Comparison of ENCODE assay signal across 8 mouse cellular contexts in the genomic region with DNA sequence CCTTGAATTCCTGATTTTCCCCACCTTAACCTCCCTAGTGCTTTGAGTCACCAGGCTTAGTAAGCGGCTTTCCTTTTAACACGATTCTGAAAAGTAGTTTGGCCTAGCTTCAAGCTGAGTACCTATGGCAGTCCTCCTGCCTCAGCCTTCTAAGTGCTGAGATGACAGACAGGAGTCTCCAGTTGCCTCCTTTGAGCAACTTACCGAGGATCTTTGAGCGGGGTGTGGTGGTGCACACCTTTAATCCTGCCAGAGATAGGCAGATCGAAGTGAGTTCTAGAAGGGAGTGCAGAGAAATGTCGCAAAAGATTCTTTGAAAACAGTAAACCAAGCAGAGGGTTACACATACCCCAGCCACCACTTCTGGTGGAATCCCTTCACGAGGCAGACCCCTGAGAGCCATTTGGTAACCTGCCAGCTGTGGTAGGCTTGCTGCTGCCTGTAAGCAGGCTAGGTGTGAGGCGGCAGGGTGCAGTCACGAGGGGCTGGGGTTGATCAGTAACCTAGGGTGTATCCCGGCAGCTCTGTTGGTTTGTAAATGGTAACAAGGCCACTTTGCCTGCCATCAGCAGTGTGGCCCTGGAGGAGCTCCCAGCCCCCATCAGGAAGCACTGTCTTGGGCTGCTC. TPM values are rescaled to one million over a fixed set of nuclear protein-coding genes. Genes with fewer than 3 reads are reported as not detected.
DNase-seq lines count a peak whose midpoint lies in the region; ATAC-seq and TF ChIP-seq lines count a peak whose summit lies in the region.

No protein-coding gene starts in this region.

- H3K4me3 ChIP-seq in heart, adult 2 months: peak overlapping the region; percentile 97
- H3K4me3 ChIP-seq in forebrain, embryonic 14.5 days (ENCODE audit: low read depth, low read length): peak overlapping the region; percentile 97
- H3K4me3 ChIP-seq in kidney, postnatal 0 days (replicated peaks; ENCODE audit: low read depth, low read length): peak overlapping the region; percentile 96
- peak overlapping the region; percentile 100 for H3K4me3 ChIP-seq in midbrain, embryonic 11.5 days (ENCODE audit: low read depth, low read length)

- H3K79me2 ChIP-seq in heart, adult 2 months (replicated peaks; ENCODE audit: control insufficient read depth, insufficient read depth, low read length): peaks cover 7% of the 10 kb centered on the region

- ATAC-seq in forebrain, embryonic 14.5 days: no peak
- 0 out of 2 replicates have a peak, but pooled peaks have one; percentile 2 for ATAC-seq in kidney, postnatal 0 days (replicated peaks; ENCODE audit: low FRiP score, low read depth)
- no peak for ATAC-seq in midbrain, embryonic 11.5 days (ENCODE audit: low FRiP score)

- peak overlapping the region; percentile 82 for H3K4me2 ChIP-seq in forebrain, embryonic 14.5 days (ENCODE audit: low read length)
- peak overlapping the region; percentile 91 for H3K4me2 ChIP-seq in kidney, postnatal 0 days (ENCODE audit: low read length)
- H3K4me2 ChIP-seq in midbrain, embryonic 11.5 days: peak overlapping the region; percentile 97

- H3K9ac ChIP-seq in heart, adult 2 months (ENCODE audit: low read depth, low read length): peak overlapping the region; percentile 85
- H3K9ac ChIP-seq in forebrain, embryonic 14.5 days (ENCODE audit: low read length): peak overlapping the region; percentile 94
- H3K9ac ChIP-seq in kidney, postnatal 0 days (ENCODE audit: low read depth, low read length): peak overlapping the region; percentile 99
- peak overlapping the region; percentile 100 for H3K9ac ChIP-seq in midbrain, embryonic 11.5 days (ENCODE audit: low read length)

- H3K27ac ChIP-seq in heart, adult 2 months: peak overlapping the region; percentile 99
- no peak overlapping the region for H3K27ac ChIP-seq in forebrain, embryonic 14.5 days (ENCODE audit: low read depth, low read length)
- peak overlapping the region; percentile 99 for H3K27ac ChIP-seq in kidney, postnatal 0 days
- H3K27ac ChIP-seq in midbrain, embryonic 11.5 days (ENCODE audit: low read depth, low read length): no peak overlapping the region

- no peak for TF ChIP-seq EP300 in heart, adult 2 months (IDR thresholded peaks at IDR 0.05; ENCODE audit: insufficient read depth, low read depth, low read length)

- H3K4me1 ChIP-seq in heart, adult 2 months (ENCODE audit: control insufficient read depth, insufficient read depth, low read length): peaks cover 50% of the 10 kb centered on the region
- peaks cover 48% of the 10 kb centered on the region for H3K4me1 ChIP-seq in forebrain, embryonic 14.5 days (ENCODE audit: control insufficient read depth, insufficient read depth, low read length)
- H3K4me1 ChIP-seq in kidney, postnatal 0 days (replicated peaks; ENCODE audit: insufficient read depth, low read length): peaks cover 55% of the 10 kb centered on the region
- H3K4me1 ChIP-seq in midbrain, embryonic 11.5 days (ENCODE audit: control insufficient read depth, insufficient read depth, low read length): peaks cover 46% of the 10 kb centered on the region

- no peaks in the 10 kb centered on the region for H3K9me3 ChIP-seq in forebrain, embryonic 14.5 days (replicated peaks; ENCODE audit: control insufficient read depth, low read length)
- no peaks in the 10 kb centered on the region for H3K9me3 ChIP-seq in kidney, postnatal 0 days (replicated peaks; ENCODE audit: low read length)
- no peaks in the 10 kb centered on the region for H3K9me3 ChIP-seq in midbrain, embryonic 11.5 days (ENCODE audit: control insufficient read depth, low read length)

- no peaks in the 10 kb centered on the region for H3K27me3 ChIP-seq in heart, adult 2 months (ENCODE audit: control insufficient read depth, insufficient read depth, low read length)
- H3K27me3 ChIP-seq in forebrain, embryonic 14.5 days (replicated peaks; ENCODE audit: control insufficient read depth, insufficient read depth, low read length): no peaks in the 10 kb centered on the region
- no peaks in the 10 kb centered on the region for H3K27me3 ChIP-seq in kidney, postnatal 0 days (ENCODE audit: insufficient read depth, low read length)
- H3K27me3 ChIP-seq in midbrain, embryonic 11.5 days (ENCODE audit: control insufficient read depth, insufficient read depth, low read length): no peaks in the 10 kb centered on the region

- TF ChIP-seq CTCF in heart, adult 2 months (IDR thresholded peaks at IDR 0.05): no peak
- no peak for TF ChIP-seq CTCF in kidney, postnatal 0 days (IDR thresholded peaks at IDR 0.05; ENCODE audit: low read depth)

- peaks cover 8% of the 10 kb centered on the region; the same call in 1 of the 2 replicates for H3K36me3 ChIP-seq in heart, adult 2 months (ENCODE audit: control insufficient read depth, insufficient read depth, low read length)
- H3K36me3 ChIP-seq in forebrain, embryonic 14.5 days (ENCODE audit: control insufficient read depth, insufficient read depth, low read length): peaks cover 40% of the 10 kb centered on the region
- H3K36me3 ChIP-seq in kidney, postnatal 0 days (ENCODE audit: insufficient read depth, low read length): peaks cover 23% of the 10 kb centered on the region
- peaks cover 25% of the 10 kb centered on the region for H3K36me3 ChIP-seq in midbrain, embryonic 11.5 days (ENCODE audit: control insufficient read depth, insufficient read depth, low read length)

- no peak for TF ChIP-seq POLR2A in heart, adult 2 months (IDR thresholded peaks at IDR 0.05; ENCODE audit: insufficient read depth, low read depth, low read length)

- 3% methylated on average over 10 of the region's 10 CpGs for WGBS in heart, adult 2 months
- 5% methylated on average over 10 of the region's 10 CpGs for WGBS in forebrain, embryonic 14.5 days
- 1% methylated on average over 10 of the region's 10 CpGs for WGBS in kidney, postnatal 0 days
- 6% methylated on average over 10 of the region's 10 CpGs for WGBS in midbrain, embryonic 11.5 days

- DNase-seq in heart, adult 2 months: peak; percentile 46 to 48
- DNase-seq in heart, adult 8-10 months (ENCODE audit: low spot score): no peak
- DNase-seq in ZHBTc4 (ENCODE audit: low read depth, low spot score): peak; percentile 79
- peak; percentile 54 for DNase-seq in forebrain, embryonic 14.5 days (ENCODE audit: low spot score)
- DNase-seq in kidney, postnatal 0 days (ENCODE audit: low spot score): peak; percentile 70
- DNase-seq in midbrain, embryonic 11.5 days (ENCODE audit: low spot score, missing footprints): no peak
- no peak for DNase-seq in gastrocnemius, postnatal 4 days (ENCODE audit: low spot score in 2 of 2)
- DNase-seq in left cerebral cortex, adult 8-10 months (ENCODE audit: low spot score in 2 of 2): no peak

- intact Hi-C loops in heart, adult 2 months (cut with DNase I): loop anchor here (2.0 kb wide), 1 partner anchor 27 kb away; no protein-coding TSS in a partner anchor

RNA-seq across cellular contexts. Expression of gene Ptbp1, which starts 1.4 kb away (rescaled TPM):
- 10 to 100 TPM; 43.9 to 51.8 TPM for total RNA-seq in heart, adult 2 months (2021)
- 47.5 and 52.6 TPM in 2 replicates for polyA plus RNA-seq in heart, adult 2 months (2012; rRNA removed)
- total RNA-seq in heart, adult 8-10 months (2022): 10 to 100 TPM; 45.4 to 57.7 (median 49.9) TPM
- polyA plus RNA-seq in forebrain, embryonic 14.5 days (2014; fragmentation: Nextera tagmentation; extraction: Ambion mirVana): 98.2 and 109 TPM in 2 replicates
- 220 and 238 TPM in 2 replicates for polyA plus RNA-seq in kidney, postnatal 0 days (2015; fragmentation: Nextera tagmentation; extraction: Ambion mirVana)
- polyA plus RNA-seq in midbrain, embryonic 11.5 days (2014; fragmentation: Nextera tagmentation; extraction: Ambion mirVana): 147 and 176 TPM in 2 replicates
- total RNA-seq in gastrocnemius, postnatal 4 days (2021): 100 to 1,000 TPM; 167 to 170 TPM
- 10 to 100 TPM; 59.3 to 67.3 (median 63.6) TPM for total RNA-seq in left cerebral cortex, adult 8-10 months (2022)

RNA-seq across cellular contexts. Expression of gene Prtn3, which starts 18.6 kb away (rescaled TPM):
- total RNA-seq in heart, adult 2 months (2021): 1 to 10 TPM in 1 of 2 experiments, under 1 TPM in 1; 0.55 to 1.2 TPM
- polyA plus RNA-seq in heart, adult 2 months (2012; rRNA removed): 0.84 TPM in 1 of 2 replicates, not detected in the other
- 1 to 10 TPM in 1 of 4 experiments, not detected in 3; 2.4 TPM for total RNA-seq in heart, adult 8-10 months (2022)
- 16.9 and 17.1 TPM in 2 replicates for polyA plus RNA-seq in forebrain, embryonic 14.5 days (2014; fragmentation: Nextera tagmentation; extraction: Ambion mirVana)
- 6.5 and 7.9 TPM in 2 replicates for polyA plus RNA-seq in kidney, postnatal 0 days (2015; fragmentation: Nextera tagmentation; extraction: Ambion mirVana)
- 11.9 and 12.1 TPM in 2 replicates for polyA plus RNA-seq in midbrain, embryonic 11.5 days (2014; fragmentation: Nextera tagmentation; extraction: Ambion mirVana)
- under 1 TPM in 1 of 2 experiments, not detected in 1; 0.47 TPM for total RNA-seq in gastrocnemius, postnatal 4 days (2021)
- total RNA-seq in left cerebral cortex, adult 8-10 months (2022): 1 to 10 TPM; 2.4 to 3.2 (median 2.7) TPM

RNA-seq across cellular contexts. Expression of gene Plppr3, which starts 18.8 kb away (rescaled TPM):
- total RNA-seq in heart, adult 2 months (2021): under 1 TPM; 0.20 to 0.31 TPM
- 0.50 and 0.80 TPM in 2 replicates for polyA plus RNA-seq in heart, adult 2 months (2012; rRNA removed)
- total RNA-seq in heart, adult 8-10 months (2022): under 1 TPM in 3 of 4 experiments, not detected in 1; 0.19 to 0.41 (median 0.29) TPM
- 224 and 298 TPM in 2 replicates for polyA plus RNA-seq in forebrain, embryonic 14.5 days (2014; fragmentation: Nextera tagmentation; extraction: Ambion mirVana)
- polyA plus RNA-seq in kidney, postnatal 0 days (2015; fragmentation: Nextera tagmentation; extraction: Ambion mirVana): 37.0 and 41.5 TPM in 2 replicates
- 112 and 117 TPM in 2 replicates for polyA plus RNA-seq in midbrain, embryonic 11.5 days (2014; fragmentation: Nextera tagmentation; extraction: Ambion mirVana)
- total RNA-seq in gastrocnemius, postnatal 4 days (2021): 1 to 10 TPM; 1.2 to 1.3 TPM
- total RNA-seq in left cerebral cortex, adult 8-10 months (2022): 10 to 100 TPM; 49.7 to 56.0 (median 52.7) TPM

RNA-seq across cellular contexts. Expression of gene Elane, which starts 30.4 kb away (rescaled TPM):
- total RNA-seq in heart, adult 2 months (2021): not detected
- polyA plus RNA-seq in heart, adult 2 months (2012; rRNA removed): 0.23 TPM in 1 of 2 replicates, not detected in the other
- total RNA-seq in heart, adult 8-10 months (2022): under 1 TPM in 1 of 4 experiments, not detected in 3; 0.57 TPM
- 0.36 TPM in 1 of 2 replicates, not detected in the other for polyA plus RNA-seq in forebrain, embryonic 14.5 days (2014; fragmentation: Nextera tagmentation; extraction: Ambion mirVana)
- polyA plus RNA-seq in kidney, postnatal 0 days (2015; fragmentation: Nextera tagmentation; extraction: Ambion mirVana): 0.14 TPM in 1 of 2 replicates, not detected in the other
- polyA plus RNA-seq in midbrain, embryonic 11.5 days (2014; fragmentation: Nextera tagmentation; extraction: Ambion mirVana): 0.18 TPM in 1 of 2 replicates, not detected in the other
- under 1 TPM in 1 of 2 experiments, not detected in 1; 0.29 TPM for total RNA-seq in gastrocnemius, postnatal 4 days (2021)
- not detected for total RNA-seq in left cerebral cortex, adult 8-10 months (2022)

RNA-seq across cellular contexts. Expression of gene Misp, which starts 34.9 kb away (rescaled TPM):
- total RNA-seq in heart, adult 2 months (2021): under 1 TPM; 0.50 to 0.52 TPM
- polyA plus RNA-seq in heart, adult 2 months (2012; rRNA removed): 0.26 and 0.82 TPM in 2 replicates
- total RNA-seq in heart, adult 8-10 months (2022): under 1 TPM in 3 of 4 experiments, not detected in 1; 0.31 to 0.75 (median 0.60) TPM
- polyA plus RNA-seq in forebrain, embryonic 14.5 days (2014; fragmentation: Nextera tagmentation; extraction: Ambion mirVana): 0.41 and 0.51 TPM in 2 replicates
- 24.5 and 24.8 TPM in 2 replicates for polyA plus RNA-seq in kidney, postnatal 0 days (2015; fragmentation: Nextera tagmentation; extraction: Ambion mirVana)
- polyA plus RNA-seq in midbrain, embryonic 11.5 days (2014; fragmentation: Nextera tagmentation; extraction: Ambion mirVana): 0.41 TPM in 1 of 2 replicates, not detected in the other
- under 1 TPM in 1 of 2 experiments, not detected in 1; 0.42 TPM for total RNA-seq in gastrocnemius, postnatal 4 days (2021)
- under 1 TPM; 0.32 to 0.89 (median 0.54) TPM for total RNA-seq in left cerebral cortex, adult 8-10 months (2022)

Comparison
In these comparisons a context has a peak if more than half of its experiments do, and no peak if none do; other contexts are left out.
1. DNase-seq: peak in heart, adult 2 months (2 of 2), ZHBTc4 (single experiment), forebrain, embryonic 14.5 days (single experiment) and kidney, postnatal 0 days (single experiment); none in heart, adult 8-10 months (single experiment), midbrain, embryonic 11.5 days (single experiment), gastrocnemius, postnatal 4 days (0 of 2) and left cerebral cortex, adult 8-10 months (0 of 2).
2. H3K27ac ChIP-seq: peak in heart, adult 2 months (single experiment) and kidney, postnatal 0 days (single experiment); none in forebrain, embryonic 14.5 days (single experiment) and midbrain, embryonic 11.5 days (single experiment).
3. RNA of gene Plppr3, which starts 18.8 kb away (total RNA-seq): 49.7 to 56.0 TPM in left cerebral cortex, adult 8-10 months; 1.2 to 1.3 TPM in gastrocnemius, postnatal 4 days, 0.20 to 0.31 TPM in heart, adult 2 months and 0.19 to 0.41 TPM in heart, adult 8-10 months; every median in the first group is over 10 times any median in the second.
4. Peak in every context shown above with its lines, with median percentiles within 50 percentile points of each other: H3K4me3 ChIP-seq, H3K9ac ChIP-seq and H3K4me2 ChIP-seq.